Mouse (Mus musculus): ENCODE measurements around the gene Fmn2. TPM values are rescaled to one million over a fixed set of nuclear protein-coding genes. Genes with fewer than 3 reads are reported as not detected.

Fmn2 gene
- total and polyA plus RNA-seq, 2 experiments from 2014 or later, result 8.2 to 19.9 TPM

GRCm38 (mm10) chr1:174558488-174558887 is 56.9 kb downstream of the Fmn2 start:
- Histone ChIP-seq H3K9me3 (ENCODE audit: low read length) (no peaks in the 10 kb centered on the region), H3K4me1 (ENCODE audit: insufficient read depth, low read length) (no peaks in the 10 kb centered on the region), H3K27me3 (ENCODE audit: insufficient read depth, low read length) (no peaks in the 10 kb centered on the region), H3K27ac (ENCODE audit: low read depth, low read length) (no peak overlapping the region), H3K4me2 (ENCODE audit: low read depth, low read length, poor library complexity, severe bottlenecking) (no peak overlapping the region), H3K4me3 (ENCODE audit: low read depth, low read length) (no peak overlapping the region), H3K36me3 (ENCODE audit: insufficient read depth, low read length) (no peaks in the 10 kb centered on the region), H3K9ac (replicated peaks; ENCODE audit: low read length, poor library complexity, severe bottlenecking) (no peak overlapping the region)
- 95% methylated on average over 2 of the region's 2 CpGs for WGBS
- DNase-seq (ENCODE audit: low spot score), result no peak
- TF ChIP-seq CTCF (IDR thresholded peaks at IDR 0.05), result no peak
- ATAC-seq (ENCODE audit: low FRiP score), result no peak

GRCm38 (mm10) chr1:174564561-174564960 is 62.9 kb downstream of the Fmn2 start:
- Histone ChIP-seq H3K36me3 (ENCODE audit: insufficient read depth, low read length) (0 out of 2 replicates have a peak, but pooled peaks cover 6% of the 10 kb centered on the region), H3K4me2 (ENCODE audit: low read depth, low read length, poor library complexity, severe bottlenecking) (no peak overlapping the region), H3K4me3 (ENCODE audit: low read depth, low read length) (no peak overlapping the region), H3K9me3 (ENCODE audit: low read length) (no peaks in the 10 kb centered on the region), H3K27me3 (ENCODE audit: insufficient read depth, low read length) (no peaks in the 10 kb centered on the region), H3K27ac (ENCODE audit: low read depth, low read length) (no peak overlapping the region), H3K4me1 (ENCODE audit: insufficient read depth, low read length) (no peaks in the 10 kb centered on the region), H3K9ac (replicated peaks; ENCODE audit: low read length, poor library complexity, severe bottlenecking) (no peak overlapping the region)
- no peak for TF ChIP-seq CTCF (IDR thresholded peaks at IDR 0.05)
- ATAC-seq (ENCODE audit: low FRiP score) (no peak), DNase-seq (ENCODE audit: low spot score) (no peak)
- 93% methylated on average over 6 of the region's 6 CpGs for WGBS

- H3K9ac ChIP-seq (replicated peaks; ENCODE audit: low read length, poor library complexity, severe bottlenecking), result no peak overlapping the region
- H3K27me3 ChIP-seq (ENCODE audit: insufficient read depth, low read length), result no peaks in the 10 kb centered on the region
- H3K27ac ChIP-seq (ENCODE audit: low read depth, low read length), result no peak overlapping the region
- H3K4me2 ChIP-seq (ENCODE audit: low read depth, low read length, poor library complexity, severe bottlenecking), result no peak overlapping the region
- TF ChIP-seq CTCF (IDR thresholded peaks at IDR 0.05), result no peak
- H3K9me3 ChIP-seq (ENCODE audit: low read length), result no peaks in the 10 kb centered on the region
- DNase-seq (ENCODE audit: low spot score), result no peak
- no peak overlapping the region for H3K4me3 ChIP-seq (ENCODE audit: low read depth, low read length)
- ATAC-seq (ENCODE audit: low FRiP score), result no peak
- no peaks in the 10 kb centered on the region for H3K4me1 ChIP-seq (ENCODE audit: insufficient read depth, low read length)
- 0 out of 2 replicates have a peak, but pooled peaks cover 6% of the 10 kb centered on the region for H3K36me3 ChIP-seq (ENCODE audit: insufficient read depth, low read length)
- 88% methylated on average over 3 of the region's 3 CpGs for WGBS
Observed at GRCm38 (mm10) chr1:174568609-174569008, 67.0 kb downstream of the Fmn2 start.

- Histone ChIP-seq H3K9me3 (ENCODE audit: low read length) (no peaks in the 10 kb centered on the region), H3K27ac (ENCODE audit: low read depth, low read length) (no peak overlapping the region), H3K27me3 (ENCODE audit: insufficient read depth, low read length) (no peaks in the 10 kb centered on the region), H3K36me3 (ENCODE audit: insufficient read depth, low read length) (peaks cover 3% of the 10 kb centered on the region; the same call in 1 of the 2 replicates), H3K4me2 (ENCODE audit: low read depth, low read length, poor library complexity, severe bottlenecking) (no peak overlapping the region), H3K4me1 (ENCODE audit: insufficient read depth, low read length) (no peaks in the 10 kb centered on the region), H3K9ac (replicated peaks; ENCODE audit: low read length, poor library complexity, severe bottlenecking) (no peak overlapping the region), H3K4me3 (ENCODE audit: low read depth, low read length) (no peak overlapping the region)
- DNase-seq (ENCODE audit: low spot score) (peak; percentile 43), ATAC-seq (ENCODE audit: low FRiP score) (no peak)
- peak; percentile 74 for TF ChIP-seq CTCF (IDR thresholded peaks at IDR 0.05)
- WGBS, result 65% methylated on average over 5 of the region's 5 CpGs
Observed at GRCm38 (mm10) chr1:174592420-174592980, 90.9 kb downstream of the Fmn2 start.

GRCm38 (mm10) chr1:174594989-174595388 is 93.4 kb downstream of the Fmn2 start:
- ATAC-seq (ENCODE audit: low FRiP score) (no peak), DNase-seq (ENCODE audit: low spot score) (peak; percentile 69)
- Histone ChIP-seq H3K27me3 (ENCODE audit: insufficient read depth, low read length) (no peaks in the 10 kb centered on the region), H3K4me3 (ENCODE audit: low read depth, low read length) (no peak overlapping the region), H3K9me3 (ENCODE audit: low read length) (no peaks in the 10 kb centered on the region), H3K4me1 (ENCODE audit: insufficient read depth, low read length) (no peaks in the 10 kb centered on the region), H3K36me3 (ENCODE audit: insufficient read depth, low read length) (no peaks in the 10 kb centered on the region), H3K4me2 (ENCODE audit: low read depth, low read length, poor library complexity, severe bottlenecking) (no peak overlapping the region), H3K27ac (ENCODE audit: low read depth, low read length) (no peak overlapping the region), H3K9ac (replicated peaks; ENCODE audit: low read length, poor library complexity, severe bottlenecking) (no peak overlapping the region)
- TF ChIP-seq CTCF (IDR thresholded peaks at IDR 0.05), result peak; percentile 89
- 7% methylated on average over 4 of the region's 4 CpGs for WGBS

GRCm38 (mm10) chr1:174597495-174597894 is 95.9 kb downstream of the Fmn2 start:
- Histone ChIP-seq H3K9me3 (ENCODE audit: low read length) (no peaks in the 10 kb centered on the region), H3K27me3 (ENCODE audit: insufficient read depth, low read length) (no peaks in the 10 kb centered on the region), H3K27ac (ENCODE audit: low read depth, low read length) (no peak overlapping the region), H3K9ac (replicated peaks; ENCODE audit: low read length, poor library complexity, severe bottlenecking) (no peak overlapping the region), H3K36me3 (ENCODE audit: insufficient read depth, low read length) (0 out of 2 replicates have a peak, but pooled peaks cover 3% of the 10 kb centered on the region), H3K4me3 (ENCODE audit: low read depth, low read length) (no peak overlapping the region), H3K4me2 (ENCODE audit: low read depth, low read length, poor library complexity, severe bottlenecking) (no peak overlapping the region), H3K4me1 (ENCODE audit: insufficient read depth, low read length) (no peaks in the 10 kb centered on the region)
- DNase-seq (ENCODE audit: low spot score), result no peak
- no peak for TF ChIP-seq CTCF (IDR thresholded peaks at IDR 0.05)
- WGBS, result 59% methylated on average over 3 of the region's 3 CpGs
- ATAC-seq (ENCODE audit: low FRiP score), result no peak
